Mouse (Mus musculus): ENCODE data around the gene 4833427G06Rik. TPM values are rescaled to one million over a fixed set of nuclear protein-coding genes. Genes with fewer than 3 reads are reported as not detected.
"Not testable (repeated sequence)": the region's sequence is repeated elsewhere in the genome, so short reads cannot be mapped to it uniquely, and the experiment has no call there.

The 4833427G06Rik gene
- polyA plus RNA-seq (2011; ENCODE audit: insufficient read length, low read depth, missing spikeins): 4.3 and 5.8 TPM in 2 replicates

DNA sequence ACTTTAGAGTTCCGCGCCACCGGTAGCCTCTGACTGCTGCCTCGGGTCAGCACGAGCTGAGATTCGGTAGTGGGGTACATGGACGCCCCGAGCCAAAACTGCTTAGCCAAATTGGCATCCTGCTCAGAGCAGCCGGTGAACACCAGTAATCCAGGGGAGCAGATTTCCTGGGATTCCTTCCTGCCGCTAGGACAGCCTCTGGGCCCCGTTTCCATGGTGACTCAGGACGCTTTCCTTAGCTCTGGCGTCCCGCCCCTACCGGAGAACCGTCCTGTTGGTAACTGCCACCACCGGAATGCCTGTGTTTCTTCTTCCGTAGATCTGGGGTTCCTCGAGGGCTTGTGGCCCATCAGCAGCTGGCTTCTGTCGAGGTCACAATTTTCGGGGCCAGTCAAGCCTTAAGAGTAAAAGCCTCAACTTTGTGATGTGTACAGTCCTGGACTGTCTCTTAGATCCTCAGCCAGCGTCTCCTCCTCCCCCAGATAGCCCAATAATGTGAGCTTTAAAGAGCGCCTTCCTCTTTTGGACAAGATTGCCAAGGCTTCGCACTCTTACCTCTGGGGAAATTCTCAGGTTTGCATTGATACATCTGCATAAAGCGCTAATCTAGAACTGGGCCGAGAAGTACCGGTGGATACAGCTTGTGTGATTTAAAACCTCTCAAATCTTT is at the start of gene 4833427G06Rik:
4833427G06Rik (minus strand) TSS at position 323 of the 670 bp plus-strand sequence.
- TF ChIP-seq POLR2A (IDR thresholded peaks at IDR 0.05; ENCODE audit: low read depth, low read length) (peak; percentile 45; the same call in 1 of the 2 replicates), CTCF (IDR thresholded peaks at IDR 0.05; ENCODE audit: borderline replicate concordance, insufficient read depth, low read length) (no peak)
- peak within 1 kb of the TSS; percentile 34 for H3K4me3 ChIP-seq (ENCODE audit: insufficient read depth, low read length)
- peaks cover 5% of the 10 kb centered on the region for H3K4me1 ChIP-seq (ENCODE audit: control insufficient read depth, insufficient read depth, low read length)
- peak within 1 kb of the TSS; percentile 72 for H3K27ac ChIP-seq (ENCODE audit: insufficient read depth, low read length)

DNA sequence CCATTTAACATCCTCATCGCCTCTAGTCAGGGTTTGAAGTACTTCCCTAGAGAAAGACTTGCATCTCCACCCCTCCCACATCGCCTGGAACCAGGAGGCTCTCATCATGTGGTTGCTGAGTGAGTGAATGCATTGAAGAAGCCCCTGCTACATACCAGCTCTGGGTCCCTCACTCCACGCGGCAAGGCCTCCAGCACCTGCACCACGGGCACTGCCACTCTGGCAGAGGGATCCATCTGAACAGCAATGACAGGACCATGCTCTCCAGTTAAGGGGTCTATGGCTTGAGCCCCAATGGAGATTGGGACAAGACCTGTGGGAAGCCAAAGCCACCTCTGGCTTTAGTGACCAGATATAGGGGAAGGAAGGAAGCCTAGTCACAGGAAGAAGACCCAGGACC is 45.4 kb upstream of the 4833427G06Rik start:
- TF ChIP-seq POLR2A (IDR thresholded peaks at IDR 0.05; ENCODE audit: low read depth, low read length) (no peak), CTCF (IDR thresholded peaks at IDR 0.05; ENCODE audit: borderline replicate concordance, insufficient read depth, low read length) (no peak)
- H3K4me1 ChIP-seq (ENCODE audit: control insufficient read depth, insufficient read depth, low read length): peaks cover 3% of the 10 kb centered on the region; the same call in 1 of the 2 replicates
- H3K4me3 ChIP-seq (ENCODE audit: insufficient read depth, low read length): no peak overlapping the region
- no peak overlapping the region for H3K27ac ChIP-seq (ENCODE audit: insufficient read depth, low read length)

- no peak for TF ChIP-seq POLR2A (IDR thresholded peaks at IDR 0.05; ENCODE audit: low read depth, low read length)
- TF ChIP-seq CTCF (IDR thresholded peaks at IDR 0.05; ENCODE audit: borderline replicate concordance, insufficient read depth, low read length): no peak
- Histone ChIP-seq H3K4me3 (ENCODE audit: insufficient read depth, low read length) (no peak overlapping the region), H3K27ac (ENCODE audit: insufficient read depth, low read length) (no peak overlapping the region), H3K4me1 (ENCODE audit: control insufficient read depth, insufficient read depth, low read length) (peaks cover 3% of the 10 kb centered on the region; the same call in 1 of the 2 replicates)
Observed at GRCm38 (mm10) chr9:51146496-51146895, 44.6 kb upstream of the 4833427G06Rik start.

DNA sequence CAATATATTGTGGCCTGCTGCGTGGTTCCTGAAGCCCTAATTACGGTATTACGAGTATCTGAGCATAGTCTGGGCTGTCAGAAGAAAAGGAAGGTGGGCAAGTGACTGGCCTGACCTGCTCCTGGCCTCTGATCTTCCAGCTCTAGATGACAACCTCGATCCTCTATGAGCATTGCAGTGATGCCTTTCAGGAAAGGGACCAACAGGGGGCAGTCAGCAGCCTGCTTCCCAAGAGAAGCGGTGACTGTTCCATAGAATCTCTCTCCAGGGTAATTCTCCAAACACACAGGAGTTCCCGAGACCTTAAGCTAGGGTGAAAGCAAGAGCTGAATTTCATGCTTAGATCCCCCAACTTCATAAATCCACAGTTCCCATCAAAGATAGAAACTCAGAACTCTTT is 42.3 kb upstream of the 4833427G06Rik start:
- peaks cover 3% of the 10 kb centered on the region; the same call in 1 of the 2 replicates for H3K4me1 ChIP-seq (ENCODE audit: control insufficient read depth, insufficient read depth, low read length)
- no peak overlapping the region for H3K27ac ChIP-seq (ENCODE audit: insufficient read depth, low read length)
- no peak overlapping the region for H3K4me3 ChIP-seq (ENCODE audit: insufficient read depth, low read length)
- no peak for TF ChIP-seq POLR2A (IDR thresholded peaks at IDR 0.05; ENCODE audit: low read depth, low read length)
- no peak for TF ChIP-seq CTCF (IDR thresholded peaks at IDR 0.05; ENCODE audit: borderline replicate concordance, insufficient read depth, low read length)

DNA sequence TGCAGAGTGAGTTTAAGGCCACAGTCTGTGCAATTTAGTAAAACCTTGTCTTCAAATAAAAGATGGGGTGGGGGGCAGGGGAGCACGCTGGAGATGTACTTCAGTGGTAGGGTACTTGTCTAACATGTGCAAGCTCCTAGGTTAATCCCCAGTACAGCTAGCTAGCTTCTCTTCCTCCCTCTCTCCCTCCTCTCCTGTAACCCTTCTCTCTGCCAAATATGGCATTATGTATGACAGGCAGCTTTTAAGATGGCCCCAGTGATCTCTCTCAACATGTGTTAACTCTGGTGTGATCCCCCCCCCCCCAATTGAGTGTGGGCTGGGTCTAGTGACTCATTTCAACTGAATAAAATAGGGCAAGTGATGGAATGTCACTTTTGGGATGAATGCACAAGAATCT is 41.6 kb upstream of the 4833427G06Rik start:
- H3K4me3 ChIP-seq (ENCODE audit: insufficient read depth, low read length): no peak overlapping the region
- H3K4me1 ChIP-seq (ENCODE audit: control insufficient read depth, insufficient read depth, low read length): peaks cover 3% of the 10 kb centered on the region; the same call in 1 of the 2 replicates
- H3K27ac ChIP-seq (ENCODE audit: insufficient read depth, low read length): no peak overlapping the region
- TF ChIP-seq CTCF (IDR thresholded peaks at IDR 0.05; ENCODE audit: borderline replicate concordance, insufficient read depth, low read length) (no peak), POLR2A (IDR thresholded peaks at IDR 0.05; ENCODE audit: low read depth, low read length) (no peak)

DNA sequence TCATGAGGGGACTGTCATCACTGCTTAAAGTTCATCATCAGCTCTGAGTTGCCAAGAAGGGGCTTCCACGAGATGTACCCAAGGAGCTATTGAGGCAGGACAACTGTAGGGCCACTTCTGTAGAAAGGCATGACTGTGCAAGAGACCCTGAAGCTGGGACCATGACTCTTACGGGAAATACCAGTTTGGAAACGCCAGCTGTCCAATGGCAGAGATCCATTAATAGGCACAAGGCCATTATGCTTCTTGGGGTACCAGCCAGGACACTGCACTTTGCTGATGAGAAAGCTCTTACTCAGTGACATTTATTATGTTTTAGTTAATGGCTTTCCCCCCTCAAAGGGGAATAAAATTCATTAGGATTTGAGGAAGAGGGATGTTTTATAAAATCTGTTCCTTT is 38.8 kb upstream of the 4833427G06Rik start:
- TF ChIP-seq CTCF (IDR thresholded peaks at IDR 0.05; ENCODE audit: borderline replicate concordance, insufficient read depth, low read length): no peak
- TF ChIP-seq POLR2A (IDR thresholded peaks at IDR 0.05; ENCODE audit: low read depth, low read length): no peak
- Histone ChIP-seq H3K27ac (ENCODE audit: insufficient read depth, low read length) (no peak overlapping the region), H3K4me3 (ENCODE audit: insufficient read depth, low read length) (no peak overlapping the region), H3K4me1 (ENCODE audit: control insufficient read depth, insufficient read depth, low read length) (no peaks in the 10 kb centered on the region)

DNA sequence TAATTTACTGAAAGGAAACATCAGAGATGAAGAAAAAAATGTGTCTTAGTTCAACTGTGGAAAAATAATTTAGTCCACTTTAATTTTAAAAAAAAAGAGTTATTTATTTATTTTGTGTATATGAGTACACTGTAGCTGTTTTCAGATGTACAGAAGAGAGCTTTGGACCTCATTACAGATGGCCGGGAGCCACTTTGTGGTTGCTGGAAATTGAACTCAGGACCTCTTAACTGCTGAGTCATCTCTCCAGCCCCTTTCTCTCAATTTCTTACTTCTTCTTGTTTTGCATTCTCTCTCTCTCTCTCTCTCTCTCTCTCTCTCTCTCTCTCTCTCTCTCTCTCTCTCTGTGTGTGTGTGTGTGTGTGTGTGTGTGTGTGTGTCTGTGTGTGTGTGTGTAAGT is 37.5 kb upstream of the 4833427G06Rik start:
- H3K4me3 ChIP-seq (ENCODE audit: insufficient read depth, low read length); H3K4me1 ChIP-seq (ENCODE audit: control insufficient read depth, insufficient read depth, low read length); H3K27ac ChIP-seq (ENCODE audit: insufficient read depth, low read length): not testable (repeated sequence)

GRCm38 (mm10) chr9:51138301-51138700 is 36.4 kb upstream of the 4833427G06Rik start:
- Histone ChIP-seq H3K27ac (ENCODE audit: insufficient read depth, low read length) (no peak overlapping the region), H3K4me1 (ENCODE audit: control insufficient read depth, insufficient read depth, low read length) (no peaks in the 10 kb centered on the region), H3K4me3 (ENCODE audit: insufficient read depth, low read length) (no peak overlapping the region)
- TF ChIP-seq POLR2A (IDR thresholded peaks at IDR 0.05; ENCODE audit: low read depth, low read length) (no peak), CTCF (IDR thresholded peaks at IDR 0.05; ENCODE audit: borderline replicate concordance, insufficient read depth, low read length) (no peak)

DNA sequence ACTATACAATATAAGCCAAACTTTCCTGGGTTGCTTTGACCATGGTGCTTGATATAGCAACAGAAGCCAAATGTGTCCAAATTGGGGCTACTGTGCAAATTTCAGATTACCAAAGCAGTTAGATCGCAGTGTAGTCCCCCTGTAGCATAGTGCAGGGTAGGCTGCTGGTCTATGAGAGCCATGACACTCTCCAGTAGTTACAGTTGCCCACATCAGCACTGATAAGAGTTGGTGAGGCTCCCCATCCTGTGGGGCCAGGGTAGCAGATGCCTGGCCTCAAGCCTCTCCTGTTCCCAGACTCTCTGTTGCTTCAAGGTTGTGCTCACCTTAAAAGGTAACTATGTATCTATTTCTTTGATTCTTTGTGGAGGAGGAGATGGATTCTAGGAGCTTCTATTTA is 36.0 kb upstream of the 4833427G06Rik start:
- Histone ChIP-seq H3K27ac (ENCODE audit: insufficient read depth, low read length) (no peak overlapping the region), H3K4me3 (ENCODE audit: insufficient read depth, low read length) (no peak overlapping the region), H3K4me1 (ENCODE audit: control insufficient read depth, insufficient read depth, low read length) (no peaks in the 10 kb centered on the region)
- TF ChIP-seq CTCF (IDR thresholded peaks at IDR 0.05; ENCODE audit: borderline replicate concordance, insufficient read depth, low read length) (no peak), POLR2A (IDR thresholded peaks at IDR 0.05; ENCODE audit: low read depth, low read length) (no peak)

- Histone ChIP-seq H3K4me1 (ENCODE audit: control insufficient read depth, insufficient read depth, low read length) (no peaks in the 10 kb centered on the region), H3K27ac (ENCODE audit: insufficient read depth, low read length) (no peak overlapping the region), H3K4me3 (ENCODE audit: insufficient read depth, low read length) (no peak overlapping the region)
- no peak for TF ChIP-seq CTCF (IDR thresholded peaks at IDR 0.05; ENCODE audit: borderline replicate concordance, insufficient read depth, low read length)
- no peak for TF ChIP-seq POLR2A (IDR thresholded peaks at IDR 0.05; ENCODE audit: low read depth, low read length)
Observed at GRCm38 (mm10) chr9:51137432-51137831, 35.6 kb upstream of the 4833427G06Rik start.

All from embryonic fibroblast, embryonic 13.5 days (primary cell).